Mouse (Mus musculus) C2C12 (cell line): Measurements from ENCODE around the gene Itgb2l.

Experiments
- CEBPB ChIP-seq: IDR thresholded peaks from one replicate; pipeline ENCODE4 v1.6.1; 2011; ENCODE audit warnings: low read depth, mild to moderate bottlenecking, control low read depth, moderate library complexity
- CTCF ChIP-seq: IDR thresholded peaks from one replicate; pipeline ENCODE4 v1.5.1; 2011; ENCODE audit not compliant: control insufficient read depth, insufficient read depth, insufficient read length
- FOSL1 ChIP-seq: IDR thresholded peaks from one replicate; pipeline ENCODE4 v1.8.0; 2011; ENCODE audit warnings: mild to moderate bottlenecking, low read length; ENCODE audit not compliant: poor library complexity, insufficient read depth, severe bottlenecking
- MAX ChIP-seq: IDR thresholded peaks from one replicate; pipeline ENCODE4 v1.6.1; 2011; ENCODE audit warnings: mild to moderate bottlenecking, control low read depth
- MYOD1 ChIP-seq: IDR thresholded peaks from one replicate; pipeline ENCODE4 v1.6.1; 2011; ENCODE audit warnings: low read depth; ENCODE audit not compliant: control insufficient read depth, insufficient read length
- MYOG ChIP-seq: IDR thresholded peaks from one replicate; pipeline ENCODE4 v1.6.1; 2011; ENCODE audit not compliant: control insufficient read depth, insufficient read length; ENCODE audit errors: extremely low read depth
- USF1 ChIP-seq: IDR thresholded peaks from one replicate; pipeline ENCODE4 v1.6.1; 2011; ENCODE audit warnings: low read depth, mild to moderate bottlenecking, control low read depth, moderate library complexity

DNA sequence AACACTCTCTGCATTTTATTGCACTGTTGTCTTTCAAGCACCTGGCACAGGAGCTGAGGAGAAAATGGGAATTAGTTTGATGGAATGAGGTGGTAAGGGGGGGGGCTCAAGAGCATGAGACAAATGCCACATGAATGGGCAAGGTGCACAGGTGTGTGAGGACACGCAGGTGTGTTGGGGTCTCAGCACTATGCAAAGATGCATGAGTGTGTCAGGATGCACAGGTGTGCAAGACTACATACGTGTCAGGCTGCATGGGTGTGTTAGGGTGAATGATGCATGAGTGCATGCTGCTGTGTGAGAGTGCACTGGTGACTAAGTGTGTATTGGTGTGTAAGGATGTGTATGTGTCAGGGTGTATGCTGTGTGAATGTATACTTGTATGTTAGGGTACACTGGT is 18.4 kb downstream of the Itgb2l start:
- TF ChIP-seq CTCF = no peak
- TF ChIP-seq FOSL1 = no peak
- TF ChIP-seq MYOG = no peak
- no peak for TF ChIP-seq MAX
- no peak for TF ChIP-seq USF1
- TF ChIP-seq MYOD1 = no peak
- TF ChIP-seq CEBPB = no peak
